Mouse (Mus musculus): Measurements from ENCODE around the gene Stum. TPM values are rescaled to one million over a fixed set of nuclear protein-coding genes. Genes with fewer than 3 reads are reported as not detected.

Stum gene
- total and polyA plus RNA-seq, 3 experiments = 0.42 to 0.61 (median 0.51) TPM

GRCm38 (mm10) chr1:180398446-180398845, 84.9 kb downstream of the Stum start:
- no peaks in the 10 kb centered on the region for H3K27me3 ChIP-seq (replicated peaks)
- H3K79me2 ChIP-seq (replicated peaks; ENCODE audit: control insufficient read depth, extremely low read depth, insufficient read depth, poor library complexity, severe bottlenecking) = no peaks in the 10 kb centered on the region; the same call in 1 of the 2 replicates
- dilution Hi-C loops (cut with MboI; ENCODE audit: extremely low pct_ligation_motif_present, extremely low pct_unique_long_range_greater_than_20kb, low sequenced_read_pairs) (no loop called here), in situ Hi-C loops (cut with MboI; ENCODE audit: low pct_ligation_motif_present, low pct_unique_long_range_greater_than_20kb, low sequenced_read_pairs) (no loop called here)
- TF ChIP-seq MAFK (IDR thresholded peaks at IDR 0.05; ENCODE audit: insufficient replicate concordance, low read length) (no peak), ELF1 (IDR thresholded peaks at IDR 0.05; ENCODE audit: low read depth, low read length) (no peak), HCFC1 (IDR thresholded peaks at IDR 0.05; ENCODE audit: low read depth, low read length) (no peak), CHD1 (IDR thresholded peaks at IDR 0.05; ENCODE audit: low read depth, low read length) (no peak)
- H3K4me1 ChIP-seq (ENCODE audit: control insufficient read depth in 1 of 2, insufficient read depth in 2 of 2) = peaks cover 17 to 100% of the 10 kb centered on the region in 2 experiments
- no peak overlapping the region for H3K4me2 ChIP-seq (ENCODE audit: insufficient read depth, low read depth, poor library complexity, severe bottlenecking)
- H3K36me3 ChIP-seq (replicated peaks in 1 of 2; ENCODE audit: control insufficient read depth in 1 of 2, insufficient read depth in 1 of 2, low read length in 1 of 2) = peaks cover 3 to 21% of the 10 kb centered on the region in 2 experiments
- no peaks in the 10 kb centered on the region for H3K9me3 ChIP-seq (replicated peaks; ENCODE audit: low read length)
- no peak for DNase-seq (ENCODE audit: extremely low read depth)
- no peak overlapping the region for H3K4me3 ChIP-seq (replicated peaks in 1 of 3; ENCODE audit: low read depth in 2 of 3, low read length in 2 of 3, poor library complexity in 1 of 3)
- H3K9ac ChIP-seq (ENCODE audit: insufficient read depth, low read depth) = no peak overlapping the region
- no peak overlapping the region for H3K27ac ChIP-seq (ENCODE audit: insufficient read depth, low read depth)

GRCm38 (mm10) chr1:180397734-180398133, 85.6 kb downstream of the Stum start:
- Histone ChIP-seq H3K4me1 (ENCODE audit: control insufficient read depth in 1 of 2, insufficient read depth in 2 of 2) (peaks cover 23 to 100% of the 10 kb centered on the region in 2 experiments), H3K4me2 (ENCODE audit: insufficient read depth, low read depth, poor library complexity, severe bottlenecking) (no peak overlapping the region), H3K36me3 (replicated peaks in 1 of 2; ENCODE audit: control insufficient read depth in 1 of 2, insufficient read depth in 1 of 2, low read length in 1 of 2) (peaks cover 3 to 21% of the 10 kb centered on the region in 2 experiments), H3K27ac (ENCODE audit: insufficient read depth, low read depth) (no peak overlapping the region), H3K79me2 (replicated peaks; ENCODE audit: control insufficient read depth, extremely low read depth, insufficient read depth, poor library complexity, severe bottlenecking) (no peaks in the 10 kb centered on the region; the same call in 1 of the 2 replicates), H3K27me3 (replicated peaks) (no peaks in the 10 kb centered on the region), H3K9ac (ENCODE audit: insufficient read depth, low read depth) (no peak overlapping the region), H3K4me3 (replicated peaks in 1 of 3; ENCODE audit: low read depth in 2 of 3, low read length in 2 of 3, poor library complexity in 1 of 3) (no peak overlapping the region), H3K9me3 (replicated peaks; ENCODE audit: low read length) (no peaks in the 10 kb centered on the region)
- dilution Hi-C loops (cut with MboI; ENCODE audit: extremely low pct_ligation_motif_present, extremely low pct_unique_long_range_greater_than_20kb, low sequenced_read_pairs) (no loop called here), in situ Hi-C loops (cut with MboI; ENCODE audit: low pct_ligation_motif_present, low pct_unique_long_range_greater_than_20kb, low sequenced_read_pairs) (no loop called here)
- no peak for TF ChIP-seq JUND (conservative IDR thresholded peaks at IDR 0.05; ENCODE audit: low read depth, low read length)
- TF ChIP-seq SMC3 (IDR thresholded peaks at IDR 0.05; ENCODE audit: low read depth, low read length) = no peak
- TF ChIP-seq NRF1 (IDR thresholded peaks at IDR 0.05; ENCODE audit: low read depth, low read length) = no peak
- TF ChIP-seq UBTF (IDR thresholded peaks at IDR 0.05; ENCODE audit: low read depth, low read length) = no peak
- no peak for TF ChIP-seq RCOR1 (conservative IDR thresholded peaks at IDR 0.05; ENCODE audit: low read depth, low read length)
- no peak for TF ChIP-seq ZNF384 (IDR thresholded peaks at IDR 0.05; ENCODE audit: low read depth, low read length)
- TF ChIP-seq USF1 (IDR thresholded peaks at IDR 0.05; ENCODE audit: low read depth, low read length) = no peak
- no peak for TF ChIP-seq JUN (IDR thresholded peaks at IDR 0.05; ENCODE audit: insufficient read depth, low read depth, low read length)
- no peak for TF ChIP-seq ZKSCAN1 (IDR thresholded peaks at IDR 0.05; ENCODE audit: borderline replicate concordance, low read depth, low read length)
- TF ChIP-seq MAFK (IDR thresholded peaks at IDR 0.05; ENCODE audit: insufficient replicate concordance, low read length) = no peak
- no peak for TF ChIP-seq RAD21 (IDR thresholded peaks at IDR 0.05; ENCODE audit: low read depth, low read length)
- no peak for TF ChIP-seq MAZ (IDR thresholded peaks at IDR 0.05; ENCODE audit: low read depth, low read length)
- TF ChIP-seq BHLHE40 (IDR thresholded peaks at IDR 0.05; ENCODE audit: low read depth, low read length) = no peak
- DNase-seq (ENCODE audit: extremely low read depth) = no peak

Data from CH12.LX (cell line).